Mouse (Mus musculus) neural tube, embryonic 14.5 days (tissue): ENCODE measurements at regions not wholly inside any gene's neighbourhood (a gene's known extent, or its start where the extent isn't known, plus 50 kb on each side); places are given as distances from the start of the nearest gene placed in this dataset.

Source experiments
- ATAC-seq: fragments of 200-750 bp; cut with Nextera tagmentation; 2 replicates; pipeline ENCODE4 v1.8.0; 2017; ENCODE audit warnings: low read depth, mild to moderate bottlenecking, moderate TSS enrichment, moderate library complexity
- H3K27ac ChIP-seq: fragments of 300-500 bp; sonication (generic); 2 replicates; pipeline ENCODE4 v1.5.1; 2014; ENCODE audit warnings: low read depth, mild to moderate bottlenecking, control low read depth, low read length, moderate library complexity, mixed read lengths
- H3K27me3 ChIP-seq: fragments of 300-500 bp; sonication (generic); 2 replicates; pipeline ENCODE4 v1.6.1; 2014; ENCODE audit warnings: low read length; ENCODE audit not compliant: control insufficient read depth, insufficient read depth
- H3K36me3 ChIP-seq: fragments of 300-500 bp; sonication (generic); 2 replicates; pipeline ENCODE4 v1.6.1; 2014; ENCODE audit warnings: low read length, mixed read lengths; ENCODE audit not compliant: control insufficient read depth, insufficient read depth
- H3K4me1 ChIP-seq: fragments of 300-500 bp; sonication (generic); 2 replicates; pipeline ENCODE4 v1.6.1; 2014; ENCODE audit warnings: low read length; ENCODE audit not compliant: control insufficient read depth, insufficient read depth
- H3K4me2 ChIP-seq: fragments of 300-500 bp; sonication (generic); 2 replicates; pipeline ENCODE4 v1.6.1; 2014; ENCODE audit warnings: mild to moderate bottlenecking, low read depth, low read length, control low read depth
- H3K4me3 ChIP-seq: fragments of 300-500 bp; sonication (generic); 2 replicates; pipeline ENCODE4 v1.5.1; 2014; ENCODE audit warnings: low read depth, low read length, control low read depth, mixed read lengths
- H3K9ac ChIP-seq: fragments of 300-500 bp; sonication (generic); replicated peaks from 2 replicates; pipeline ENCODE4 v1.6.1; 2014; ENCODE audit warnings: low read depth, mild to moderate bottlenecking, control low read depth, low read length, mixed read lengths
- H3K9me3 ChIP-seq: fragments of 300-500 bp; sonication (generic); 2 replicates; pipeline ENCODE4 v1.6.1; 2016; ENCODE audit warnings: low read length; ENCODE audit not compliant: control insufficient read depth
- WGBS: fragments of 180-500 bp; shearing (Covaris S2); extraction: QIAGEN DNeasy Blood & Tissue Kit; methylation state at CpG from one replicate; pipeline ENCODE4 v1.1.7; 2014; 5-methylcytosine and 5-hydroxymethylcytosine counted together

- H3K4me2 ChIP-seq: no peak overlapping the region
- 85% methylated on average over 6 of the region's 6 CpGs for WGBS
These were observed 63.1 kb downstream of the Cmpk2 start for GRCm38 (mm10) chr12:26532076-26532475.

More at GRCm38 (mm10) chr12:26532076-26532475, 63.1 kb downstream of the Cmpk2 start:
- Histone ChIP-seq H3K36me3 (no peaks in the 10 kb centered on the region), H3K9me3 (no peaks in the 10 kb centered on the region), H3K27me3 (no peaks in the 10 kb centered on the region), H3K27ac (no peak overlapping the region), H3K4me1 (peaks cover 13% of the 10 kb centered on the region), H3K9ac (no peak overlapping the region), H3K4me3 (no peak overlapping the region)
- ATAC-seq: no peak
